Mouse (Mus musculus): ENCODE measurements at regions not wholly inside any gene's neighbourhood (a gene's known extent, or its start where the extent isn't known, plus 50 kb on each side); places are given as distances from the start of the nearest gene placed in this dataset.

DNA sequence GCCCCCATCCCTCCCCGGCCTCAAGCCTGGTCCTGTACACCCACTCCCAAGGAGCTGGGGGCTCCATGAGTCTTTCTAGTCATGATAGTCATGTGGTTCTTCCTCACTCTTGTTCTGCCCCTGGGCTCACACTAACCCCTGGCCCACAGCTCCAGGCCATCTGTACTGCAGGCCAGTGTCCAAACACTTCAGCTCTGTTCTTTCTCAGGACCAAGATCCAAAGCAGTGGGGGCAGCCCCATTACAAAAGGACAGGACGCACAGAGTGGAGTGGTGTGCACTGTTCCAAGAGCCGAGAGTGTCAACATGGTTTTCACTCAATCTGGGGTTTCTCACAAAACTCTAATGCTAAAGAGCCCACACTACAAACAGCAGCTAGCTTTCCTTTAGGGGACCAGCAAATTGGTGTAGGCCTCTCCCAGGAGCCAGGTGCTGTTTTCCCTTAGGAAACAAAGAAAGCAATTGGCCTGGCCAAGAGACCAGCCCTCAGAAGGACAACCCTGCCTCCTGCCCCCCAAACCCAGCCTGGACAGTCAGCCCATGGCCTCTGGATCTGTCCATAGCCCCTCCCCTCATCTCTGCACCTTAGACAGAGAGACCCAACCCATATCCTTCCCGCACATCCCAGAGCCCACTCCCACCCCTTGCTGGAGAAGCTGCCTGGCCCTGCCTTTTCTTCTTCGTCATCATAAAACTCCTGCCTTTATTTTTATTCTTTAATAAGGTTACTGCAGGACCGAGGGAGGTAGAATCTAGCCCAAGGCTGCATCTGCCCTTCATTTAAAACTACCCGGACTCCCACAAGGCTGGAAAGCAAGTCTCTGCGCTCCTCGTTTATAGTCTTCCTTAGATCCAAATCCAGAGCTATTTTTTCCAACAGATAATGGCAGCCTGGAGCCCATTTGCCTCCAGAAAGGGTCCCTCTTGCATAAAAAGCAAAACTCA, 188.2 kb upstream of the Cdh5 start:
- H3K4me3 ChIP-seq (ENCODE audit: low read depth, low read length), result no peak overlapping the region
- no peak overlapping the region for H3K27ac ChIP-seq (ENCODE audit: low read depth, low read length)
- WGBS, result 77% methylated on average over 9 of the region's 9 CpGs
- no peaks in the 10 kb centered on the region for H3K36me3 ChIP-seq (ENCODE audit: insufficient read depth)
- TF ChIP-seq CTCF (IDR thresholded peaks at IDR 0.05; ENCODE audit: low read depth), result no peak
- no peak for ATAC-seq
- H3K9me3 ChIP-seq (ENCODE audit: low read length), result no peaks in the 10 kb centered on the region
- no peak overlapping the region for H3K4me2 ChIP-seq (ENCODE audit: low read depth)
- H3K4me1 ChIP-seq (ENCODE audit: insufficient read depth), result no peaks in the 10 kb centered on the region
- no peaks in the 10 kb centered on the region for H3K27me3 ChIP-seq (ENCODE audit: insufficient read depth, low read length)
- H3K9ac ChIP-seq, result no peak overlapping the region
- DNase-seq, result no peak

DNA sequence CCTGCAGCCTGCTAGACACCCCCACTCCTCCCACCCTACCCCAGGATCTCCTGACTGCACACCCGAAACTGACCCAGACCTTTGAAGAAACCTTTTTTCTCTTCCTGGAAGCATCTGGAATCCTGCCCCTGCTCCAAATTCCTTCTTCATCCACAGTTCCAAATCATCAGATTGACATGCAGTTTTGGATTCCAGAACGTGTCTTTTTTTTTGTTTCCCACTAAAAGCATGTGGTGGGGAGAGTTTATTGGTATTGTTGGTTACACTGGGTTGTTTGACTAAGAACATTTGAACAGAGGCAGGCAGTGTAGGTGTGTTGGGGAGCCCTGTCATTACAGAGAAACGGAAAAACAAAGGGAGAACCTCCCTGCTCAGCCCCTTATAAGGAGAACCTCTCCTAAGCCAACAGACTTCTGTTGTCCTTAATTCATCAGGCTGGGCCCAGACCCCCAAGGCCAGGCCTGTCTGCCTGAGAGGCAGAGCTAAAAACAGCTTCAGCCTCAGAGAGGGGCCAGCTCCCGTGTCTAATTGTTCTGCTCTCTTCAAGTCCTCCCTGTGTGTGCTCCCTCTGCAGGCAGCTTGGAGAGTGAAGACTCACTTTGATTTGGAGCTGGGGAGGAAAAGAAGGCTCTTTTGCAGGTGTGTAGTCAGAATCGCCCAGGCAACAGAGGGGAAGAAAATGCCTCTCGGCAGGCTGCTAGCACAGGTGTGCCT, 187.3 kb upstream of the Cdh5 start:
- DNase-seq, result peak; percentile 62
- H3K27me3 ChIP-seq (ENCODE audit: insufficient read depth, low read length), result no peaks in the 10 kb centered on the region
- no peak overlapping the region for H3K9ac ChIP-seq
- H3K27ac ChIP-seq (ENCODE audit: low read depth, low read length), result no peak overlapping the region
- TF ChIP-seq CTCF (IDR thresholded peaks at IDR 0.05; ENCODE audit: low read depth), result peak; percentile 60
- H3K4me3 ChIP-seq (ENCODE audit: low read depth, low read length), result no peak overlapping the region
- no peak overlapping the region for H3K4me2 ChIP-seq (ENCODE audit: low read depth)
- H3K9me3 ChIP-seq (ENCODE audit: low read length), result no peaks in the 10 kb centered on the region
- 40% methylated on average over 6 of the region's 6 CpGs for WGBS
- ATAC-seq, result peak; percentile 48; the same call in 1 of the 2 replicates
- H3K4me1 ChIP-seq (ENCODE audit: insufficient read depth), result no peaks in the 10 kb centered on the region
- no peaks in the 10 kb centered on the region for H3K36me3 ChIP-seq (ENCODE audit: insufficient read depth)

- Histone ChIP-seq H3K9me3 (ENCODE audit: low read length) (no peaks in the 10 kb centered on the region), H3K4me1 (ENCODE audit: insufficient read depth) (no peaks in the 10 kb centered on the region), H3K27ac (ENCODE audit: low read depth, low read length) (no peak overlapping the region), H3K36me3 (ENCODE audit: insufficient read depth) (no peaks in the 10 kb centered on the region), H3K4me3 (ENCODE audit: low read depth, low read length) (no peak overlapping the region), H3K4me2 (ENCODE audit: low read depth) (no peak overlapping the region), H3K27me3 (ENCODE audit: insufficient read depth, low read length) (no peaks in the 10 kb centered on the region), H3K9ac (no peak overlapping the region)
- TF ChIP-seq CTCF (IDR thresholded peaks at IDR 0.05; ENCODE audit: low read depth), result no peak
- DNase-seq, result no peak
- no peak for ATAC-seq
- 85% methylated on average over 3 of the region's 3 CpGs for WGBS
Measured at GRCm38 (mm10) chr8:103919324-103919723, 182.1 kb upstream of the Cdh5 start.

DNA sequence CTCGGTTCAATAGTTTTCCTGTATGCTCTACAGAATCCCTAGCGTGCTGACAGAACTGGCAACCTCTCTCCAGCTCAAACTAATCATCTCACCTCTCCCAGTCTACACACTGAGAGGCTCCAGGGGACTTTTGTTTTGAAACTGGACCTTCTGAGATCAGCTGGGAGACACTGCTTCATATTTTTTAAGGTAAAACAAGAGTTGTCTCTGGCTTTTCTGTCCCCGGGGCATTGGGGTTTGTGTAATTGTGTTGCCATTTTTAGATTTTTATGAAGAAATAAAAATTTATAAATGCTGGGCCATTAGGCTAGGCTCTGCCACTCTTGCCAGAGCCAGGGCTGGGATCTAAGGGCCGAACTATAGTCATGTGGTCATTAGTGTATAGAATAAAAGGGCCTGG, 179.8 kb upstream of the Cdh5 start:
- H3K27me3 ChIP-seq (ENCODE audit: insufficient read depth, low read length), result no peaks in the 10 kb centered on the region
- no peak for ATAC-seq
- no peak overlapping the region for H3K9ac ChIP-seq
- DNase-seq, result no peak
- no peak overlapping the region for H3K4me2 ChIP-seq (ENCODE audit: low read depth)
- H3K4me1 ChIP-seq (ENCODE audit: insufficient read depth), result no peaks in the 10 kb centered on the region
- WGBS, result 90% methylated on average over 4 of the region's 4 CpGs
- H3K27ac ChIP-seq (ENCODE audit: low read depth, low read length), result no peak overlapping the region
- no peaks in the 10 kb centered on the region for H3K9me3 ChIP-seq (ENCODE audit: low read length)
- no peaks in the 10 kb centered on the region for H3K36me3 ChIP-seq (ENCODE audit: insufficient read depth)
- no peak overlapping the region for H3K4me3 ChIP-seq (ENCODE audit: low read depth, low read length)
- no peak for TF ChIP-seq CTCF (IDR thresholded peaks at IDR 0.05; ENCODE audit: low read depth)

- WGBS, result 81% methylated on average over 2 of the region's 2 CpGs
- ATAC-seq, result no peak
- no peak for DNase-seq
Measured at GRCm38 (mm10) chr8:103922746-103923145, 178.7 kb upstream of the Cdh5 start.

GRCm38 (mm10) chr8:103932681-103933080, 168.7 kb upstream of the Cdh5 start:
- WGBS, result 85% methylated on average over 1 of the region's 1 CpGs
- ATAC-seq, result no peak

More at GRCm38 (mm10) chr8:103922746-103923145, 178.7 kb upstream of the Cdh5 start:
- no peak overlapping the region for H3K4me2 ChIP-seq (ENCODE audit: low read depth)
- H3K4me1 ChIP-seq (ENCODE audit: insufficient read depth), result no peaks in the 10 kb centered on the region
- H3K27me3 ChIP-seq (ENCODE audit: insufficient read depth, low read length), result no peaks in the 10 kb centered on the region
- H3K4me3 ChIP-seq (ENCODE audit: low read depth, low read length), result no peak overlapping the region
- no peak overlapping the region for H3K9ac ChIP-seq
- no peak overlapping the region for H3K27ac ChIP-seq (ENCODE audit: low read depth, low read length)
- TF ChIP-seq CTCF (IDR thresholded peaks at IDR 0.05; ENCODE audit: low read depth), result no peak
- no peaks in the 10 kb centered on the region for H3K36me3 ChIP-seq (ENCODE audit: insufficient read depth)
- no peaks in the 10 kb centered on the region for H3K9me3 ChIP-seq (ENCODE audit: low read length)

GRCm38 (mm10) chr8:103936491-103936890, 164.9 kb upstream of the Cdh5 start:
- WGBS, result 33% methylated on average over 3 of the region's 3 CpGs
- ATAC-seq (peak; percentile 8; the same call in 1 of the 2 replicates), DNase-seq (no peak)
- H3K4me1 ChIP-seq (ENCODE audit: insufficient read depth), result no peaks in the 10 kb centered on the region
- H3K27me3 ChIP-seq (ENCODE audit: insufficient read depth, low read length), result no peaks in the 10 kb centered on the region
- H3K4me3 ChIP-seq (ENCODE audit: low read depth, low read length), result no peak overlapping the region
- H3K27ac ChIP-seq (ENCODE audit: low read depth, low read length), result no peak overlapping the region
- no peak for TF ChIP-seq CTCF (IDR thresholded peaks at IDR 0.05; ENCODE audit: low read depth)
- no peaks in the 10 kb centered on the region for H3K9me3 ChIP-seq (ENCODE audit: low read length)
- H3K9ac ChIP-seq, result no peak overlapping the region
- no peak overlapping the region for H3K4me2 ChIP-seq (ENCODE audit: low read depth)
- H3K36me3 ChIP-seq (ENCODE audit: insufficient read depth), result no peaks in the 10 kb centered on the region

More at GRCm38 (mm10) chr8:103932681-103933080, 168.7 kb upstream of the Cdh5 start:
- Histone ChIP-seq H3K27ac (ENCODE audit: low read depth, low read length) (no peak overlapping the region), H3K27me3 (ENCODE audit: insufficient read depth, low read length) (no peaks in the 10 kb centered on the region), H3K36me3 (ENCODE audit: insufficient read depth) (no peaks in the 10 kb centered on the region), H3K4me2 (ENCODE audit: low read depth) (no peak overlapping the region), H3K9ac (no peak overlapping the region), H3K9me3 (ENCODE audit: low read length) (no peaks in the 10 kb centered on the region), H3K4me3 (ENCODE audit: low read depth, low read length) (no peak overlapping the region), H3K4me1 (ENCODE audit: insufficient read depth) (no peaks in the 10 kb centered on the region)
- DNase-seq, result no peak
- TF ChIP-seq CTCF (IDR thresholded peaks at IDR 0.05; ENCODE audit: low read depth), result no peak
